Mouse (Mus musculus) kidney, adult 9 months (tissue): ENCODE data around the gene Efcab8.
A peak's percentile ranks its signal among the peaks of the same experiment; 100 is the strongest.

Experiments
- DNase-seq: peaks from one replicate; pipeline ENCODE4 v3.0.0; 2022

Efcab8 gene

GRCm38 (mm10) chr2:153827171-153827830, 47.6 kb downstream of the Efcab8 start:
- DNase-seq: no peak

- no peak for DNase-seq
Observed at GRCm38 (mm10) chr2:153828704-153829103, 49.0 kb downstream of the Efcab8 start.

GRCm38 (mm10) chr2:153833291-153833690, 53.6 kb downstream of the Efcab8 start:
- no peak for DNase-seq

- DNase-seq: no peak
Observed at GRCm38 (mm10) chr2:153842854-153843253, 63.1 kb downstream of the Efcab8 start.

GRCm38 (mm10) chr2:153848389-153848788, 68.7 kb downstream of the Efcab8 start:
- DNase-seq: no peak

- no peak for DNase-seq
Observed at GRCm38 (mm10) chr2:153850351-153851029, 70.8 kb downstream of the Efcab8 start.

- DNase-seq: peak; percentile 62
Observed at GRCm38 (mm10) chr2:153851030-153851360, 71.3 kb downstream of the Efcab8 start.

- no peak for DNase-seq
Observed at GRCm38 (mm10) chr2:153853544-153853943, 73.8 kb downstream of the Efcab8 start.

- DNase-seq: no peak
Observed at GRCm38 (mm10) chr2:153859581-153859980, 79.8 kb downstream of the Efcab8 start.

- DNase-seq: no peak
Observed at GRCm38 (mm10) chr2:153860315-153860714, 80.6 kb downstream of the Efcab8 start.

GRCm38 (mm10) chr2:153860715-153861114, 81.0 kb downstream of the Efcab8 start:
- DNase-seq: no peak

GRCm38 (mm10) chr2:153861960-153862359, 82.2 kb downstream of the Efcab8 start:
- DNase-seq: no peak

GRCm38 (mm10) chr2:153870984-153871383, 91.3 kb downstream of the Efcab8 start, which contains the start of gene Sun5:
Sun5 (minus strand) TSS chr2:153871084.
- DNase-seq: no peak

GRCm38 (mm10) chr2:153874745-153875144, 95.0 kb downstream of the Efcab8 start, which contains the start of gene Bpifb2:
Bpifb2 (plus strand) TSS chr2:153875045.
- no peak for DNase-seq
